Mouse (Mus musculus) cerebellum, adult 18-20 months (tissue): Measurements from ENCODE around the gene Btn1a1.
A peak's percentile ranks its signal among the peaks of the same experiment; 100 is the strongest.

Experiments
- DNase-seq, 2 experiments: peaks; one replicate each; pipeline ENCODE4 v3.0.0; 2021

Gene Btn1a1

DNA sequence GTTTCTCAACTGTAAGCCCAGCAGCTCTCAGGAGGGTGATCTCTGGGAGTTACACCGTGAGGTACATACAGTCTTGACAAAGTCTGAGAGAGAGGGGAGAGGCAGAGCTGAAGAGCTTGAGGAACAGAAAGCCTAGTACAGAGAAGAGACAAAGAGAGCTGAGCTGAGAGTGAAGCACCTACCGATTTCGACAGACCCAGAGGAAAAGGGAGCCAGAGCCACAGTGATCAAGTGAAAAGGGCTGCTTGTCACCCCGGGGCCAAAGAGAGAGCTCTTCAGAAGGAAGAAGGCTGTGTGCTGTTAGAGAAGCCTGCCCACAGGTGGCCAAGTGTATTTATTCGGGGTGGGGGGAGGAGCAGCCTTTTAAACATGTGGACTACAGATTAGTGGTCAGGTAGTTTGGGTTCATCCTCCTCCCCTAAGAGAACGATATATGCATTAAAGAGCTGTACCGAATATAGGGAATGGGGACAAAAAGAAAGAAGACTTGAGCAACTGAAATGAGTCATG lies at the start of gene Btn1a1:
TSS of gene Btn1a1 (minus strand) at position 302 of the 510 bp plus-strand sequence.
- no peak for DNase-seq

DNA sequence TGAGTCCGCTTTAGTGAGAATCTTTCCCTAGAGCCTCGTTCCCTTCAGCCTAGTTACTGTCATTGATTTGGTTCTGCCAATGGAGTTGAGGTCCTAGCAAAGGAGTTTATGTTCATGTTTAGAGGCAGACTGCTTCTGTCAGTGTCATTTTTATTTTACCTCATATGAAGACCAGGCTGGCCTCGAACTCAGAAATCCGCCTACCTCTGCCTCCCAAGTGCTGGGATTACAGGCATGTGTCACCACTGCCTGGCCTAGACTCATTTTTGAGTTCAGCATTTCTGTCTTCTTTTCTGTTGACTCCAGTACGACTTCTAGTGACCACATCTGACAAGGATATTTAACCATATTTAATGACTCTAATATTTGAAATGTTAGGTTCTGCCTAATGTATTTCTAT lies 49.6 kb upstream of the Btn1a1 start:
- no peak for DNase-seq

DNA sequence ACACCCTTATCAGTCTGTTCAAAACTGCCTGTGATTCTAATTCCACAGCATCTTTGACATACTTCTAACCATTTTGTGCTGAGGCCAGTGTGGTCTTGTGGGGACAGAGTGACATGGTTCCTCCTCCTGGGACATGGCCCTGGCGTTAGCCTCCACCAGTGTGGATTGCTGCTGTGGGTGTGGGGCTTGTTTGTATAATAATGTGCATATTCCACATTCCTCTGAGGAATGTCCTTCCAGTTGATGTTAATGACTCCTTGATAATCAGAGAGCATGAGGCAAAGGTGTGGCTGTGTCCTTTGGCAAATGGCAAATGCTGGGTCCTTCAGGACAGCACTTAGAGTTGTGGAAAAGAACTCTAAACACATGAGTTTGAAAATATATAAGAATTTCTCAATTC lies 47.8 kb upstream of the Btn1a1 start:
- no peak for DNase-seq

DNA sequence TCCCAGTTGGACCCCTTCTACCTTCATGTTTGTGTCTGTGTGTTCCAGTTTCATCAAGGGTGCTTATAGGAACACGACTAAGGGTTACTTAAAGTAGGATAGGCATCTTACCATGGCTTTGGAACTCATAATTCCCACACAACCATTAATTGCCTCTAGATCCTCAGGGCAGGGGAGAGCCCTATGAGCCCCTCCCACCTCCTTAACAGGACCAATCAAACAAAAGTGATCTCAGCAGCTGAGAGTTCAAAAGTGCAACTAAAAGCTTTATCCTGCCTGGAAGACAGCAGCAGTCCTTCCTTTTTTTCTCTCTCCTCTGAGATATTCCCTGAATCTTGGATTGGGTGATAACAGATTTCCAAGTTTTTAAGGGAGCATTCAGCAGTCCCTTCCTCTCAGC lies 44.4 kb upstream of the Btn1a1 start:
- no peak for DNase-seq

DNA sequence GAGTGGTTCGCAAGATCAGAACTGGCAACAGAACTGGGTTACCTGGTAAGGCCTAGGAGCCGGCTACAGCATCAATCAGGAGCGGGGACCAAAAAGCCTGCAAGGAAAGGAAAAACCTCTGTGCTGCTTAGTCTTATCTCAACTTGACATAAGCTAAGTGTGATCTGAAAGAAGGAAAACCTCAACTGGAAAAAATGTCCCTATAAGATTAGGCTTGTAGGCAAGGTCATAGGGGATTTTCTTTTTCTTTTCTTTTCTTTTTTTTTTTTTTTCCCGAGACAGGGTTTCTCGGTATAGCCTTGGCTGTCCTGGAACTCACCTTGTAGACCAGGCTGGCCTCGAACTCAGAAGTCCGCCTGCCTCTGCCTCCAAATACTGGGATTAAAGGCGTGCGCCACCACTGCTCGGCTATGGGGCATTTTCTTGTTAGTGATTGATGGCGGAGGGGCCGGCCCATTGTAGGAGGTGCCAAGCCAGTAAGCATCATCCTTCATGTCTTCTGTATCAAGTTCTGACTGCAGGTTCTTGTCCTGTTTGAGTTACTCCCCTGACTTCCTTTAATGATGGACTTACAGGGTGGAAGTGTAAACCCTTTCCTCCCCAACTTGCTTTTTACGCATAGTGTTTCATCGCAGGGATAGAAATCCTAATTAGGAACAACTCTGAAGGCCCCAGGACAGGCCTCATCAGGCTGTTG lies 41.3 kb upstream of the Btn1a1 start:
- no peak for DNase-seq

DNA sequence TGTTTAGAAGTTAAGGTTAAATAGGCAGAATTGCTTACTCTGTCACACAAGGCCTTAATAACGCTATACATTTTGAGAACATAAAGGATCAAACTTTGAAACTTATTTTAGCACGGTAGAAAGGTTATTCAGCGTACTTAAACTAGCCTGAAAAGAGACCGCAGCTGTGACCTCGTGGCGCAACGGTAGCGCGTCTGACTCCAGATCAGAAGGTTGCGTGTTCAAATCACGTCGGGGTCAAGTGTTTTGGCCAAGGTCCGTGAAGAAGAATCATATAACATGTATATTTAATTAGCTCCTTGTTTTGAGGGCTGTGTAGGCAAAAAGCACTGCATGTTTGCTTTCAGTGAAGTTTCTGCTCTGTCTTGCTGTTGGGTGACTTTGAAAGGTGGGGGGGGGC lies 40.6 kb upstream of the Btn1a1 start:
- no peak for DNase-seq

DNA sequence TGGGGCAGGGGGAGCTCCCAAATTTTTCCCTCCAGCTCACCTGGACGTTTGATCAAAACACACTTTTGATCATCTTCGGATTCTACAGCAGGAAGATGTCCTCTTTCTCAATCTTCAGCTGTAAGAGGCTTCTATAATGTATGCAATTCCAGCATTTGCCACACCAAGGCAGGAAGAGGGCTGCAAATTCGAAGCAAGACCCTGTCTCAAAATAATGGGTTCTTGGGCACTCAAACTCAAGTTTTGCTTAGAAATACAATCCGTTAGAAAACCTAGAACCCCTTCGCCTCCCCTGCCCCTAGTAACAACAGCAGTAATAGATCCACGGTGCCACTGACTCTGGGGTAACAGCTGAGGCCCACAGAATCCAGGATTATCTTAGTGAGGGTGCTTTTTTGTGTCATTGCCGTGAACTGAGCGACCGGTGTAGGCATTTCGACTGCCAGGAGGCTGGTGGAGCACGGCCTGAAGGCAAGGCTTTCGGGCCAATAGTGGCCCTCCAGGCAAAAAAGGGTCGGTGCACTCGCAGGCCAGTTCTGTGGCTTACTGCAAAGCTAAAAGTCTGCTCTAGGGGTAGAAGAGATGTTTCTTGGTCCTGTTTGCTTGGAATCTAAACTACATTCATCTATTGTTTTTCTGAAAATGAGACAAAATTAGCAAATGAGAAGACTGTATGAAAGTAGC lies 40.1 kb upstream of the Btn1a1 start:
- DNase-seq: no peak

DNA sequence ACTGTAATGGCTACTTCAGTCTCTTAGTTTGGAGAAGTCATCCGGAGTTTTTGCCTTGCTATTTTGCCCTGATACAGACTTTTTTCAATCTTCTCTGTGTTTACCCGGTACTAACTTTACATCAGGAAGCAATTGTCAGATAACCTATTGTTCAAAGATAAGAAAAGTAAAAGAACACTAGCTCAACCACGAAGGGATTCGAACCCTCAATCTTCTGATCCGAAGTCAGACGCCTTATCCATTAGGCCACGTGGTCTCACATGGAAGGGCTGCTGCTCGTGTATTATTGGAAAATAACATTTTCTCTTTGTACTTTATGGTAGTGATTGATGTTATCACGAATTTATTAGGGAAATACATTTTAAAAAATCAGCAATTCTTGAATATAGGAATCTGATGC lies 38.1 kb upstream of the Btn1a1 start:
- peak in 1 of 2 experiments; percentile 59 for DNase-seq

DNA sequence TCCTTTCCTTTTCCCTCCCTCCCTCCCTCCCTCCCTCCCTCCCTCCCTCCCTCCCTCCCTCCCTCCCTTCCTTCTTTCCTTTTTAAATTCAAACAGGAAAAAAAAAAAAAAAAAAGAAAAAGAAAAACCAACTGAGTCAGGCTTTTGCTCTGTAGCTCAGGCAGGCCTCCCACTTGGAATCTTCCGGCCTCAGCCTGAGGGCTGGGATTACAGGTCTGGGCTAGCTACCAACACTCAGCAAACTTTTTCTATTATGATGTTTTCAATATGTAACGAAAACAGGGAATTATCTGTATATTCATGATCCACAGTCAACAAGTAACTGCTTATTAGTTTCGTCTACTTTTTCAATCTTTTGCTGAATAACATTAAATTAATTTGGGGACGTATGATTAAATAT lies 37.2 kb upstream of the Btn1a1 start:
- DNase-seq: no peak

DNA sequence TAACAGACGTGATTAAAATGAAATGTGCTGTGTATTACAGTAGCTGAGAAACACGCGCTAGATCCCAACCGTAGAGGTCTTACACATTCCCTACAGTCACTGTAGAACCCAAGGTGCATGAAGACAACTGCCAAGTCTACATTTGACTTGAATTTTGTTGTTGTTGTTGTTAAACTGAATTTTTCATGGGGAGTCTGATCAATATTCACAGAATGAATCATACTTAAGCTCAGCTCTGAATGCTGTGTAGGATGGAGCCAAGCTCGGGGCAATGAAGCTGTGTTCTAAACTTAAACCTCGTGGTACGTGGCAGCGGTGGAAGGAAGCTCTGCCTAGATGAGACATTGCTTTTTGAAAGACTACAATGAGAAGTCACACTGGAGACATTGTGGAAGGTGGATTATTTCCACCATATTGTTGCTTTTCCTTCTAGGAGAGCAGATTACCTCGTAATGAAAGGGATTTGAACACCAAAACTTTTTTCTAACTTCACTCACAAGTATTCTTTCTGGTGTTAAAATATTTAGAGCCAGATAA lies 36.4 kb upstream of the Btn1a1 start:
- no peak for DNase-seq

DNA sequence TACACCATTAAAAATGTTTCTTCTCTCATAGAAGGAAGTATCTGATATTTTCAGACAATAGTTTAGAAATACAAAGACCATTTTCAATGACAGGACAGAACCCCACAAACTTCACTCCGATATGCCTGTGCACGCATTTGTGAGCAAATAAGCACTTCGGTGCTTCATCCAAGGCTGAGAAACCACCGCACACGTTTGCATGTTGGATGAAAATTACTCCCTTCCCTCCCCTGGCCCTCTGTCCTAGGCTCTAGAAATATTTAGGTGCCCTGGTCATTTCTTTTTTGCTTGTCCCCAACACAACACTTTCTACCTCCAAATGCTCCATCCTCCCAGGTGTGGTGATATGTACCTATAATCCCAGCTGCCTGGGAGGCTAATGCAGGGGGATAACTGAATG lies 35.8 kb upstream of the Btn1a1 start:
- DNase-seq: no peak

DNA sequence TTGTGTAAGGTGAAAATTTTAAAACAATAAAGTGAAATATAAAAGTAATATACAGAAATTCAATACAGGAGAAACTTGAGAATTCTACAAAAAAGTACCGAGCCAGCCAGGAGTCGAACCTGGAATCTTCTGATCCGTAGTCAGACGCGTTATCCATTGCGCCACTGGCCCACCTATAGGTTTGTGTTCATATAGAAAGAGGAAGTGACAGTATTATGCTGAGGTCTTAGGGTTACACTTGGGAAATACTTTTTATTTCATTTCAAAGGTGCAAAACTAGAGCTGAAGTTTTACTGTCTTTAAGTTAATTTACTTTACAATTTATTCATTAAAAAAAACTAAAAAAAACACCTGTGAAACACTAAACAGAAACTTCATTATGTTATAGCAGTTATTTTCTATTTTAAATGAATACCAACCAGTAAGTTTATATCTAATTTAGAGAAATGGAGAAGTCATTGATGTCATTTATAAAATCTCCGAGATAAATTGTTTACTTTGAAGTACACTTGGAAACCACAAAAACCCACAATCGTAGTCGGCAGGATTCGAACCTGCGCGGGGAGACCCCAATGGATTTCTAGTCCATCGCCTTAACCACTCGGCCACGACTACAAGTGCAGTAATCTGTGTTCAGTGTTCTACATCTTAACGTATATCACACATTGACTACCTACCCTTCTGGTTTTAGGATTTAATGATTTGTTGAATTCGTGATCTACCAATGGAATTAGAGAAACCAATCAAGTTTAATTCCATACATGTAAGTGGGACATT lies 34.9 kb upstream of the Btn1a1 start:
- DNase-seq: peak in 1 of 2 experiments; percentile 47

DNA sequence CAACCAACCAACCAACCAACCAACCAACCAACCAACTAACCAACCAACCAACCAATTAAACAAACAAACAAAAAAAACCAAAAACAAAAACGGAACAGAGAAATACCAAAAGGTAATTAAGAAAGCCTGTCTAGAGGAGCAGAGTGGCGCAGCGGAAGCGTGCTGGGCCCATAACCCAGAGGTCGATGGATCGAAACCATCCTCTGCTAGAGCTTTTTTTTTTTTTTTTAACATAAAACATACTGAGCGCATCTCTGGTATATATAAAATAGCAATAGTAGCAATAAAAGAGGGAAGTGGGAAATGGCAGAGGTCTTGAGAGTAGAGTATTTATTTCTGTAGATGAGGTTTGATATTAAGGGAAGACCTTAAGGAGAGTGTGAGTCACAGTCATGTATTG lies 34.2 kb upstream of the Btn1a1 start:
- DNase-seq: no peak

DNA sequence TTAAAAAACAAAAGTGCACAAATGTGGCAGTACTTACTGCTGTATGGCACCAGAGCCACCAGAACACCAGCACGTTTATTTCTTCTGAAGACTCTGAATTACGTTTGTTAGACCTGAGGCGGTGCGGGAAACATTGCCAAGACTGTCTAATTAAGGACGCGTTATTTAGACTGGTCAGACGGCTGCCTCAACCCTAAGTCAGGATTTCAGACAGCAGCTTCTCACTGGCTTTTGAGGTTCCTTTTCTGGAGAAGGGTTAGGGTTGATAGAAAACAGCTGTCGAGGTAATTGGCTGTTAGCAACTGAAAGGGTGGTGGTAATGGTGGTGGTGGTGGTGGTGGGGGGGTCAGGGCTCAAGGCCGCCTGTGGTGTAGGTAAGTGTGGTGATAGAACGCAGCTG lies 33.0 kb upstream of the Btn1a1 start:
- no peak for DNase-seq

DNA sequence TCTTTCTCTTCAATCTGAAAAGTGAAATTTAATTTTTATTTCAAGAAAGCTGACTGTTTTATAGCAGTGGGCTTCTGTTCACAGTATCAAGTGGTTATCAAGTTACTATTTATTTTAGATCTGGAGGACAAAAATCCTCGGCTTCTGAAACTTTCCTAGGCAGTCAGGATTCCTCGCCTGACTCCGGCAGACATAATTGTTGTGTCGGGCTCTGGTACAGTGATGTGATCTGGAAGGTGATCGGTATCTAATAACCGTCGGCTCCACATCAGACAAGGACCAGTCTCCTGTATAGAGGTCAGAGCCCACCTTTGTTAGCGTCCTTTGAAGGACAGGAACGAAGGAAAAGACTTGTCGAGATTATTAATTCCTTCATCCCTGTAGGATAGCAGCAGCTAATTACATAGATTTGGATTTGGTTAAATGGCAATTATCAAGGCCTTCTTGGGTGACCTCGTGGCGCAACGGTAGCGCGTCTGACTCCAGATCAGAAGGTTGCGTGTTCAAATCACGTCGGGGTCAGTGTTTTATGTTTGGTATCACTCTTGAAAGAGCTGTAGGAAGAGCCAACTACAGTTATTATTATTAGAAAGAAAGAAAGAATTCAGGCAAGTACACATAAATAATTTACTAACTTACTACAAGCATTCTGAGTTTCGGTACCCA lies 32.1 kb upstream of the Btn1a1 start:
- no peak for DNase-seq

DNA sequence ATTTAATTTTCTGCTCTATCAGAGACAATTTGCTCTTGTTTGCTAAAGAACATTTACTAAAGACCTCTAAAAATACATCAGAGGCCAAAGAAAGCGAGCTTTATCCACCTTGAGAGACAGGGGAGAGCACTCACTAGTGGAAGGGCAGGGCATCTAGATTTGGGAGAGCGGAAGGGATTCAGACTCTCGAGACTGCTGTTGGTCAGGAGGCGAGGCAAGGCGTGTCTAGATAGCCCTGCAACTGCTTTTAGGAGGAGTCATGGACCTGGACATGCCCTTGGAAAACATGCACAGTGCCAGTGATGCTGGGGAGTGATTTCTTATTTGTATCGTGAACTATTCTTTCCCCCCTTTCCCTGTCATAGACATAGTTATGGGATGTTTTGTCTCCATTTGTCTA lies 29.8 kb upstream of the Btn1a1 start:
- no peak for DNase-seq

DNA sequence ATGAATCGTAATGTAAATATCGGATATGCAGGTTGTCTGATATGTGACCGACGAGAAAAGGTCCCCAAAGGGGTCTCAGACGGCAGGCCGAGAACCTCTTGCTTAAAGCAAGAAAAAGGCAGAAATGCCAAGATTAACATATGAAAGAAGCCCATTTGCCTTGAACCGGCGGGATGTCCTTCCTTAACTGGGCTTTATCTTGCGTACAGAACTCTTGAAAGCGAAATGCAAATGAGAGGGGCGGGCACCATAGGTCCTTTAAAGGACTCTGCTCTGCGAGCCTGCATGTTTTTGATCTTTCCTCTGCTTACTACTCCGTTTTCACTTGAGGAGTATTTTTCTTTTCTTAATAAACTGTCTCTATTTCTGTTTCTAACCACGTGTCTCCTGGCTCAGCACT lies 26.3 kb upstream of the Btn1a1 start:
- DNase-seq: no peak

DNA sequence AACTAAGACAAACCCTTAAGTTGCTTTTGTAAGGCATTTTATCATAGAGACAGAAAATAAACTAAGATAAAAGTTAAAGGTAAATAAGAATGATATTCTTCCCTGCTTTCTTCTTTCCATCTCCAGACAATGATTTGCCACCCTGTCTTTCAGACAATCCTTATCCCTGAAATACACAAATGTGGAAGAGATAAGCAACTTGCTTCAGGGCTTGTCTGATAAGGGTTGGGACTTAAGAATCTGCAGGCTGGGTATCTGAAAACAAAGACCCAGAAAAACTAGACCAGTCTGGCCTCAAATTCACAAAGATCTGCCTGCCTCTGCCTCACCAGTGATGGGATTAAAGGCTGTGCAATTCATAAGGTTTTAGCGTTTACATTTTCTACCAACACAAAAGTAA lies 25.6 kb upstream of the Btn1a1 start:
- DNase-seq: no peak

DNA sequence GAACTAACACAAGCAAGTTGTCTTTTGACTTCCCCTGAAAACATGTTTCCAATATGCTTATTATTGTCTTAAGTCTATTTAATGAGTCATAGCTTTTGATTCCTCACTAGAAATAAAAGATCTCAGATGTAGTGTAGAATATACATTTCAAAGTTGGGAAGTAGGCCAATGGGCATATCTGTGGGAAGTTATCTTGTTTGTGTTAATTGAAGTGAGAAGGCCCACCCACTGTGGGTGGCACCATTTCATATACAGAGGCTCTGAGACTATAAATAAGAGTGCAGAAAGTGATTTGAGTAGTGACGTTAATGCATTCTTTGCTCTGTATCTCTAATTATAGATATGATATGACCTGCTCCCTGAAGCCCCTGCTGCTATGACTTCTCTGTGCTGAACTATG lies 25.2 kb upstream of the Btn1a1 start:
- no peak for DNase-seq

DNA sequence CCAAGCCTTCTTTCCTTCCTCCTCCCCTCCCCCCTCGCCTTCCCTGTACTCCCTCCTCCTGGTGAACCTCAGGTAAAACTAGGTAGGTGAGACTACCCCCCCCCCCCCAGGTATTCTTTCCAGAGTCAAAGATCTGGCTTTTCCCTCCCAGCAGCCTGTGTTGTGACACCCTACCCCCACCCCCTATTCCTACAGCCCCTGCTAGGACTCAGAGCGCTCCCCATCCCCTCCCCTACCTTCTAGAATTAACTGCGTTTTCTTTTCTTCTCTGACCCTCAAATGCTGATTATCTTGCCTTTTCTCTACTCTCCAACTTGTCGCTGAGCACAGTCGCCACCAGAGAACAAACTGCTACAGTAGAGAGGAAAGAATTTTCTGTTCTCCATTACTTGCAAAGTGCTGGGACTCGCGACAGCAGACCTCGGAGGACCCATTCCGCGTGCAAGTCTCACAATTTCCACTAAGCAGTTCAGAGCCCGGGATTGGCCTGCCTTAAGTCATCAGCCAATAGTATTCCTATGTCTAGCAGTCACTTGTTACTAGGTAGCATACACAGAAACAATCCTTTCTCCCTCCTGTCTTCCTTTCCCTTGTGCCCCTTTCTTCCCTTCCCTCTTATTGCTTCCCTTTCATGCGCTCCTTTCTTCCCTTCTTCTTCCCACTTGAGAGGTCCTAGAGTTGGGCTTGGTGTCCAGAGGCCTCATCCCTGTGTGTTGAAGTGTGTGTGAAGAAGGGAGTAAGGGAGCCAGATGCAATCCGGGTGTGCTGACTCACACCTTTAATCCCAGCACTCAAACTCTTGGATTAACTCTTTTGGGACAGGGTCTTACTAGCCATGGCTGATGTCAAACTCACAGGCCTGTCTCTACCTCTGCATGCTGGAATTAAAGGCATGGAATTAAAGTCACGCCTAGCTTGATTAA lies 23.0 kb upstream of the Btn1a1 start, which contains the start of gene Btn2a2:
TSS of gene Btn2a2 (minus strand) at position 458 of the 923 bp plus-strand sequence.
- peak; percentile 28 to 48 for DNase-seq

DNA sequence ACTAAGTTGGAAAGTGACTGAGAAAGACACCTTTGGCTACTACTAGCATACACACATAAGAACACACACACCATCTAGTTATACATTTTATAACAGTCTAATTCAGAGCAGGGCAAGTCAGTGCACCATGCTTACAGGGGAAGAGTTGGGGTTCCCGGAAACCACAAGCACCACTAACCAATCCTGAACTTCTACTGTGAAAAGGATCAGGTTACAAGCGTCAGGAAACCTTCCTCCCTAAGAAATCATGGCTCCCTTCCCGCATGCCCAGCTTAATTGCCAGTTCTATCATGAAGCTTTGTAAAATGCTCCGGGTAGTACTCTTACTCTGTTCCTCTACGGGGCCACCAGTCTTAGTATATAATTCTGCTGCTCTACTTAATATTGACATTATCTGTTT lies 19.6 kb upstream of the Btn1a1 start:
- no peak for DNase-seq

DNA sequence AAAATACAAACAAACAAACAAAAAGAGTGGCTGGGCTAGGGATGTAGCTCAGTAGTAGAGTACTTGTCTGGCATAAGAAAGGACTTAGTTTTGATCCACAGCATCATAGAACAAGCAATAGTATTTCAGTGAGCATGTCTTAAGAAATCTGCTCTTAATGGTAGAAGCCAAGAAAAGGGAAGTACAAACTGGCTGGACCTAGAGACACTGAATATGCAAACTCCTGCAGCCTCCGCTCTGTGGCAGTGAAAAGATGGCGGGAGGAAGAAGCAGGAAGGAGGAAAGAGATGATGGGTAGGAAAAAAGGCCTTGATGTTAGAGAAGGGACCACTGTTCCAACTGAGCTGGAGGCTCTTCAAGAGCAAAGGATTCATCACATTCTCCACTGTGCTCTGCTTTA lies 17.5 kb upstream of the Btn1a1 start:
- no peak for DNase-seq
